Mouse (Mus musculus) testis, adult 2 months (tissue): ENCODE measurements around the gene Ppm1m.

ENCODE experiments used
- CTCF ChIP-seq: fragments of 200-500 bp; IDR thresholded peaks from 2 replicates; pipeline ENCODE4 v1.5.1; 2012; ENCODE audit warnings: low read depth, mild to moderate bottlenecking, inconsistent platforms, low read length, moderate library complexity; ENCODE audit not compliant: control insufficient read depth, insufficient read depth, insufficient replicate concordance
- POLR2A ChIP-seq: fragments of 200-500 bp; IDR thresholded peaks from 2 replicates; pipeline ENCODE4 v1.6.1; 2012; ENCODE audit warnings: low read depth, mild to moderate bottlenecking, inconsistent platforms, low read length, moderate library complexity; ENCODE audit not compliant: control insufficient read depth

GRCm38 (mm10) chr9:106237878-106238277, 38.3 kb upstream of the Ppm1m start:
- TF ChIP-seq POLR2A (peak; percentile 10; the same call in 1 of the 2 replicates), CTCF (no peak)
